Mouse (Mus musculus) urinary bladder, postnatal 25 days (tissue): ENCODE measurements at regions not wholly inside any gene's neighbourhood (a gene's known extent, or its start where the extent isn't known, plus 50 kb on each side); places are given as distances from the start of the nearest gene placed in this dataset.
A peak's percentile ranks its signal among the peaks of the same experiment; 100 is the strongest.

ENCODE experiments used
- DNase-seq: peaks from one replicate; pipeline ENCODE4 v3.0.0; 2022; ENCODE audit warnings: low spot score

DNA sequence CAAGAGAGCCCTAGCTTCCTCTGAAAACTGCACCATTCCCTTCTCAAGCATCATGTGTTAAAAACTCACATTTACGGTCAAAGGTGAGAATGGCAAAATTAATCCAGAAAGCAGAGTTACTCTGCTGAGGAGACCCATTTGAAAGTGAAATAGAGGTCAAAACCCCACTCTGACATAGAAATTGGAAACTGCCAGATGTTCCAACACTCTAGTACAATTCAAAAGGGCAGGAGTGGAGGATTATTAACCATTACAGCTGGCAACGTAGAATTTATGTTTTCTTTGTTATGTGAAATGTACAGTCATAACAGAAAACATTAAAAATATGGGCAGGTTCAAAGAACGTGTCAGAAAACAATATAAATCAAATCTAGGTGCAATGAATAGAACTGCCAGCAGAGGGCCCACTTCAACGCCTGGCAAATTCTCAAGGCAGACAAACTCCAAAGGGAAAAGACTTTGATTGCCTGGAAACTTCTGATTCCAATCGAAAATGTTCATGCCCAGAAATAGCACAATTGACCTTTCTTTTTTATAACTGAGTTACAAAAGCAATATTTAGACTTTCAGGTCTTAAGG, 54.2 kb upstream of the Rfpl4b start:
- DNase-seq = peak; percentile 55

DNA sequence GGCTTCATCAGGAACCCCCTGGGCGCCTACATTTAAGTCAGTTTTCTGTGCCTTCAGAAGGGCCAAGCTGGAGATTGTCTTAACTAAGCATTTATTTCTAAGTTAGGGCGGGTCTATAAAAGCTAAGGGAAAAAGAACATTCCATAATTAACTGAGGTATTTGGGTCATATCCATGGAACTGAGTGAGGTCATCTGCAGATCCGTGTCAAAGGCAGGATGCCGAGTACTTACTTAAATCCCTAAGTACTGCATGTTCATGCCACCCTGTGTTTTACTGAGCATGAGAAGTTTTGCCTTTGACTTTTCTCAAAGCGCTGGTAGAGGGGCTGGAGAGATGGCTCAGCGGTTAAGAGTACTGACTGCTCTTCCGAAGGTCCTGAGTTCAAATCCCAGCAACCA, 57.7 kb upstream of the Rfpl4b start:
- DNase-seq = no peak

- no peak for DNase-seq
Measured at GRCm38 (mm10) chr10:38880642-38881187, 59.1 kb upstream of the Rfpl4b start.

DNA sequence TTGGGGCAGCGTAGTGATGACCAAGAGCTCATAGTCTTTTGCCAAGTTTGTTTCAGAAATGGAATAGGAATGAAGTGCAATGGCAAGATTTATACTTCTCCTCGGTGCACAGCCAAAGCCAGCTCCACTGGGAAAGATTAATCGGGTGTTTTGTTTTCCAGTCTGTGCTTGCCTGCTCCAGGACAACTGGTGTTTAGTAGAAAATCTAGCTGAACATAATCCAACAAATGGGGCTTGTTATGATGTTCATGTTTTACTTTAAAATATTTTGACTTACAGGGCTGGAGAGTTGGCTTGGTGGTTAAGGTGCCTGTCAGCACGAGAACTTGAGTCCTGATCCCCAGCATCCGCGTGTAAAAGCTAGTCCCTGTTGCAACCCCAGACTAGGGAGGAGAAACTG, 60.6 kb upstream of the Rfpl4b start:
- DNase-seq = no peak

DNA sequence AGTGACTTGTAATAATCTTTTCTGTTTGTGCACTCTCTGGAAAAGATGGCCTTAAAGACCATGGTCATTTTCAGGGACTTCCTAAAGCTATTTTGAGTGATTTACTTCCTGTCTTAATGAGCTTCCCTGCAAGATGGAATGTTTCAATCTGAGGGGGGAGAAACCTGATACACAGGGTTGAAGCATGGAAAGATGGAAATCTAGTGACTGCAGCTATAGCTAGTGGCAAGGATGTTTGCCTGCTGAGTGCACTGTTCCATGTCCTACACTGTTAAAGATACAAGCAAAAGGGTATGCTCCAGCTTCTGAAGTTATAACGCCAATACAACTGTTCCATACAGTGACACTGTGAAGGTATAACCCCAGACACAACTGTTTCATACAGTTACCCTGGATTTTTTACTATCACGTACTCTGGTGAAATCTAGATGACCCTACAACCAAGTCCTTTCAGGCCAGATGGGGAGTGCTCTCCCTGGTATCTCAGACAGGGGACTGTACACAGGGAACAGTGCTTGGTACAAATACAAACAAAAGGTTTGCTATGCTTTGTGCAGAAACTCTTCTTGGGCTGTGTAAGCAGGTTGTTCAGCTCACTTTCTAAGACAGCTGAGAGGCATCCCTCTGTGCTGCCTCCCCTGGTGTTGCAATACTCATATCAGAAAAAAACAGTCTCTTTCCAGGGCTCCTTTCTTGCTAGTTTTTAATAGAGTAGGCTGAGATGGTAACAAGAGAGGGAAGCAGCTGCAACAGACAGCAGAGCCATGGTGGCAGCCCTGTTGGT, 62.4 kb upstream of the Rfpl4b start:
- DNase-seq = no peak

- no peak for DNase-seq
Measured at GRCm38 (mm10) chr10:38884641-38885040, 63.1 kb upstream of the Rfpl4b start.

DNA sequence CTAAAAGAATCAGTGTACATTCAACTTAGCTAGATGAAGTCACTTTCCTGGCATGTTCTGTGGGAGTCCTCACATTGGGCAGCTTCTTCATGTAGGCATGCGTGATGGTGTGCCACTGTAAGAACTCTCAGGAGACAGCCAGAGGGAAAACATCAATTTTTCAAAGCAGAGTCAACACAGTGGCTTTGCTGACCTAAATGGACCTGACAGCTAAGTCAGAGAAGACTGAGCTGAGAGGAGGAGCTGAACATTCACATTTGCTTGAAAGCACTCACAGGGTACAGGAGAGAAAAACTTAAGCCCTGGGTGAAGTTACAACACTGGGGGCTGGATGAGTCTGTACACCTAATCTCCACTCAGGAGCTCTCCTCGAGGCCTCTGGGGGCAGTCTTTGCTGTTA, 64.9 kb upstream of the Rfpl4b start:
- DNase-seq = no peak

- no peak for DNase-seq
Measured at GRCm38 (mm10) chr10:38887896-38888295, 66.3 kb upstream of the Rfpl4b start.

DNA sequence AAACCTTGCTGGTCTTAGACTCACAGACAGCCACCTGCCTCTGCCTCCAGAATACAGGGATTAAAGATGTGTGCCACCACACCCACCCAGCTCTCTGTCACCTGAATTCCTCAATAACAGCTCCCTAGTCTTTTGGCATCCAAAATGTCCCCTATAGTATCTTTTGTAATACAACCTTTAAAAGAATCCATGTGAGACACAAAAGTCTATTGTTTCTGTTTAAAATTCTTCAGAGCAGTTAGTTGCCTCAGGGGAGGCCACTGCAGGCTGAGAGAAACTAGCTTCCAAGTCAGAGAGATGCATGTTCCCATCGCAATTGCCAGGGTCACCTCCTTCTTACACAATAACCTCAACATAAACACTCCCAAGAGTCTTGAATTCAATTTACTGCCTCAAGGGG, 70.6 kb upstream of the Lama4 start:
- no peak for DNase-seq

GRCm38 (mm10) chr10:38895656-38896055, 69.7 kb upstream of the Lama4 start:
- no peak for DNase-seq

DNA sequence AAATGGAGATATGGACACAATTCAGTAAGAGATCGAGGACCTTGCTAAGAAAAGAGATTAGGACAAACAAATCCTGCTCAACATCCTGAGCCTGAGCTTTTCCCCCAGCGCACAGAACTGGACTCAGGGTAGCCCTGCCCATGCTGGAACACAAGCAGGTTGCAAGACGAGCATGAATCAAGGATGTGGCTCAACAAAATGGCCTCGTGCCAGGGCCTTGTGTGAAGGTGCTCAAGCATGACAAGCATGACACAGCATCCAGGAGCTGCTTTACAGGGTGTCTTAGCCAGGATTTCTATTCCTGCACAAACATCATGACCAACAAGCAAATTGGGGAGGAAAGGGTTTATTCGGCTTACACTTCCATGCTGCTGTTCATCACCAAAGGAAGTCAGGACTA, 67.7 kb upstream of the Lama4 start:
- no peak for DNase-seq

DNA sequence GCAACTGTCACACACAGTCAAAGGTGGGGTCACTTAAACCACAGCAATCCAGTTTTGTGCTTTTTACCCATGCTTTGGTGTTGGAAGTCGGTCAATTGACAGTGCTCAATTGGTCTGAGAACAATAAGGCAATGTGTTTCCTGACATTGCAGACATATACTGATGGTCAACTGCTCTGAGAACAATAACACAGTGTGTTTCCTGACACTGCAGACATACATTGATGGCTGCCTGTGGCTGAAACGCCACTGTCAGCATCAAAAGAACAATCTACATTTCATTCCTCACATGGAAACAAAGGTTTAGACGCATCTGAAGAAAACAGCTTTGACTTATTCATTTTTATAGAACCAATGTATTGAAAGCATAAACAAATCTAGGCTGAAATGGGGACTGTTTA, 59.2 kb upstream of the Lama4 start:
- no peak for DNase-seq

DNA sequence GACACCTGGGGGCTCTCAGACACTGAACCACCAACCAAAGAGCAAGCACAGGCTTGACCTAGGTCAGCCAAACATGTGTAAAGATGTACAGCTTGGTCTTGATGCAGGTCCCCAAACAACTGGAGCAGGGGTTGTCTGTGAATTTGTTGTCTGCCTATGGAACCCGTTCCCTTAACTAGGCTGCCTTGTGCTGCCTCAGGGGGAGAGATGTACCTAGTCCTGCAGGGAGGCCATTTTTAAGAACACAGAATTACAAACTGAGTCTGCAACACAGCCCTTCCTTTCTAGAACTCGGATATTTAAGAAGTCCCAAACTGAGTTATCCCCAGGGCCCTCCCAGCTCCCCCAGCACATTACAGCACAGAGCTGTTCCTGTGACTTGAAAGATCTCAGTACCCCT, 57.5 kb upstream of the Lama4 start:
- no peak for DNase-seq

DNA sequence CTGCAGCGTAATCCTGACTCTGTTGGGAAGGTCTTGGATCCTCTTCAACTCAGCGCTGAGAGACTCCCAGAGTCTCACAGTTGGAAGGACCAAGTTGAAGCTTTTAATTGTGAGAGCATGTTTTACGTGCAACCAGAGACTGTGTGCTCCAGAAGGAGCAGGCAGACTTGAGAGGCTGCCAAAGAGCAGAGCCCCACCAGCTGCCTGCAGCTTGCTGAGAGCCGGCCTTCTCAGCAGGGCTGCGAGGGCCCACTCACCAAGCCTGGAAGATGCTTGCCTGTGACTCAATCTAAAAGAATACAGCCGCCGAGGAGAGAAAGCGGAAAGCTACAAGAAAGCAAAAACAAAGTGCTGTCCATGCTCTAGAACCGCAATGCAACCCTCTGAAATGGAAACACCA, 57.0 kb upstream of the Lama4 start:
- DNase-seq = peak; percentile 52

GRCm38 (mm10) chr10:38909152-38909732, 56.1 kb upstream of the Lama4 start:
- no peak for DNase-seq

DNA sequence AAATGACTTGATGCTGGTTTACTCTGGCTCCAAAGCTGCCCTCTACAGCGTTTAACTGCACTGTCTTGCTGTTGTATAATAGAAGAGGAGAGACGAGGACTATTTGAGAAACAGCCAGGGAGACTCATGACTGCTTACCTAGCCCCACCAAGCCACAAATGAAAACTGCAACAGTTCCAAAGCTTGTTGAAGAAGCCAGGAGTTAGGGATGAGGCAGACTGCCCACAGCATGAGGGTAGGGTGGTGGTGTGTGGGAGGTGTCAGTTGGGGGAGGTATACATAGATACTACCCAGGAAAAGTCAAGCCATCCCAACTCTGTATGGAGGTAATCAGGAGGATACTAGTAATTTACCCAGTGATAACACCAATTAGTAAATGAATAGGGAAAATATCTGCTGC, 55.5 kb upstream of the Lama4 start:
- DNase-seq = no peak

GRCm38 (mm10) chr10:38913013-38913412, 52.3 kb upstream of the Lama4 start:
- DNase-seq = no peak
